Mouse (Mus musculus) cerebellum, adult 11-12 months (tissue): ENCODE measurements around the gene Ankrd44.

Source experiments
- DNase-seq: peaks from one replicate; pipeline ENCODE4 v3.0.0; 2022

Gene Ankrd44

GRCm38 (mm10) chr1:54842765-54843461 lies 83.3 kb downstream of the Ankrd44 start:
- no peak for DNase-seq

- no peak for DNase-seq
Measured at GRCm38 (mm10) chr1:54841788-54842187, 84.4 kb downstream of the Ankrd44 start.

DNA sequence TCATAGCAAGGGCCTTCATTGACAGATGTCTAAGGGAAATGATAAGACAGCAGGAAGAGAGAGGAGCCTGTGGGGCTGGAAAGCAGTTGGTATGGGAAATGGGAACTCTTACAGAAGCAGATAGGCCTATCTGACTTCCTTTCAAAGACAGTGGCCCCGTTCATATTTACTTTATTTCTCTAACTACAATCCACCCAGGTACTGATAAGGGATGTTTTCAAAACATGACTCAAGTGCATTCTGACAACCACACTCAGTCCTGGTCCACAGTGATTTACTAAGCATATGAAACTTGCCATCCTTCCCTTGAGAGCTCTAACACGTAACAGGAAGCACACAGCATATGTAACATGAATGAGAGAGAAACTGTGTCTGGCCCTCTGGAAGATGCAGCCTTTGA lies 86.1 kb downstream of the Ankrd44 start:
- DNase-seq, result no peak

DNA sequence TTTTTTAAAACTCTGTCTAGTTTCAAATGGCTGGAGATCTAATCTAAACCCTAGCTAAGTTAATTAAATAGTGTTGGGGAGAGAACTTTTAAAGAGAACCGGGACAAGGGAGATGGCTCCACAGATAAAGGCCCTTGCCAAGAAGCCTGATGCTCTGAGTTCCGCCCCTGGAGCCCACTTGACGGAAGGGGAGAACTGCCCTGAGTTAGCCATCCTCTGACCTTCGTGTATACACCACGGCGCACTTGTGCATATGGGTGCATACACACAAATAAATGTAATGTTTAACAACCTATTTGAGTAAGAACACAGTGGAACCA lies 87.7 kb downstream of the Ankrd44 start:
- no peak for DNase-seq

DNA sequence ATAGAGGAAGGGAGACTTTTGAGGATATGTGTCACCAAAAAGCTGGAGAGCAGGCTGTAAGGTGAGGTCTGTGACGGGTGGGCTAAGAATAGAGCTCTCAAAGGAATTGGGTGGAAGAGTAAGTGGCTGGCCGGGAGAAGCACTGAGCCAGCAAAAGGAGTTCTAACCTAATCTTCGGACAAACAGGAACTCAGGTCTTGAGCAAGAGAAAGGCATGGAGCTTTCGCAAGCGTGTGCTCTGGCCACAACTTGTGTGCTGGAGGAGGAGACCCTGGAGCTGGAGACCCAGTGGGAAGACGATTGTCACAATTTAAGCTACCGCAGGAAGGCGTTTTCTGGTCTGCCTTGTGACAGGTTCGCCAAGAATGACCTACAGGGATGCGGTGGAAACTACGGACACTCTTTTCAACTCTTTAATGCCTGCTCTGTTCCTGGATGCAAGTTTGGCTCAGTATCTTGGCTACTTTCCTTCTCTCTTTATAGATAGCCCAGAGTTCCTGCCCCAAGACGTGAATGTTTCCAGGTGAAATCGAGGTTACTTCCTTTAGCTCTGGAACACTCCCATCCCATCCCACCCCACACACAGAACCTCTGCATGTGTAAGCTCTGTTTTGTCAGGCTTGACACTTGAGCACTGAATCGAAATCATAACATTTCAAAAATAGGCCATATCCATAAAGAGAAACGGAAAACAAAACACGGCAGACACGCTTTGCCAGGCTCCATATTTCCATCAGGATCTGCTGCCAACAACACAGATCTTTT lies 88.3 kb downstream of the Ankrd44 start:
- no peak for DNase-seq

DNA sequence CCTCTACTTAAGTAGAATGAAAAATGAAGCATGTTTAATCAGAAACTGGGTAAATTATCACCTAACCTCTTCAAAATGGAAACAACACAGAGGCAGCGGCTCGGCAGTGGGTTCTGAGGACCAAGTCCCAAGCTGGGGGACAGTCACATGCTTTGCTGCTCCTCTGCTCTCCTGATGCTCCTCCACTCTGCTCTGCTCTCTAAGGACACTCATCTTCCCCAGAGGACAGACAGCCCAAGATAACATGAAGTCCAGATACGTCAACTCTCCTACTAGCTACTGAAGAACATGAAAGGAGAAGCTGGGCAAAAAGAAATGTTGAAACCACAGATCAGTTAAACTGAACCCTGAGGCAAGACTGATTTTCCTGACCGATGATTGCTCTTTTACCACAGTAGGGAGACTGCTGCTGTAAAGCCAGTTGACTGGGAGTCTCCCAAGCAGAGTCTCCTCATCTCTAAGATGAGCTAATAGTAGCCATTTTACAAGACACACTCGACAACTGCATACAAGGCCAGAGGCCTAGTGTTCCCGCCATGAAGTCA lies 90.5 kb downstream of the Ankrd44 start:
- no peak for DNase-seq

GRCm38 (mm10) chr1:54833221-54833620 lies 93.0 kb downstream of the Ankrd44 start:
- DNase-seq, result no peak

DNA sequence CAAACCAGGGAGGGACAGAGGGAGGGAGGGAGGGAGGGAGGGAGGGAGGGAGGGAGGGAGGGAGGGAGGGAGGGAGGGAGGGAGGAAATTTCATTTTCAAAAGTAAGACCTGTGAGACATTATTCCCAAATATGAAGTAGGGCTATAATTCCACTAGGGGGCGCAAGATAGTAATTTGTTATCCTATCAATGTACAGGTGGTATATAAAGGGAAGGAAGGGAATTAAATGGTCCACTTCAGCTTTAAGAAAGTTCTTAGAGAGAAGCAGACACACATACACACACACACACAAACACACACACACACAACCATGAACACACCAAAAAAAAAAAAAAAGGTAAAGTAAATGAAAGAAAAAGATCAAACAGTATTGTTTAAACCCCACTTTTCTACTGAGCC lies 93.4 kb downstream of the Ankrd44 start:
- no peak for DNase-seq

DNA sequence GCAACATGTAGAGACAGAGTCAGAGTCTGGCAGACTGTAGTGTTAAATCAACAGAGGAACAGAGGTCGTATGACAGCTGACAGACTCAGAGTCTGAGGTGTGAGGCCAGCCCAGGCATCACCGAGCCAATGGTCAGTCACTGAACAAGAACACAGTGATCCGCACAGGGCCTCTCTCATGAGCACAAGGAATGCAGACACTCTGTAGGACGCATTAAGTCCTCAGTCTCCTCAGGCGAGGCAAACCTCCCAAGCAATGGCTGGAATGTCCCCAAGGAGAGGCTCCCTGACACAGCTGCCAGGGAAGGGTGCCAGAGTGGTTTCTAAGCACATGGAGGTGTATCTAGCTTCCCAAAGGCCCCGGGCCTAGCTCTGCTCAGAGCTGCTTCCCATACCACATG lies 96.0 kb downstream of the Ankrd44 start:
- DNase-seq, result no peak

DNA sequence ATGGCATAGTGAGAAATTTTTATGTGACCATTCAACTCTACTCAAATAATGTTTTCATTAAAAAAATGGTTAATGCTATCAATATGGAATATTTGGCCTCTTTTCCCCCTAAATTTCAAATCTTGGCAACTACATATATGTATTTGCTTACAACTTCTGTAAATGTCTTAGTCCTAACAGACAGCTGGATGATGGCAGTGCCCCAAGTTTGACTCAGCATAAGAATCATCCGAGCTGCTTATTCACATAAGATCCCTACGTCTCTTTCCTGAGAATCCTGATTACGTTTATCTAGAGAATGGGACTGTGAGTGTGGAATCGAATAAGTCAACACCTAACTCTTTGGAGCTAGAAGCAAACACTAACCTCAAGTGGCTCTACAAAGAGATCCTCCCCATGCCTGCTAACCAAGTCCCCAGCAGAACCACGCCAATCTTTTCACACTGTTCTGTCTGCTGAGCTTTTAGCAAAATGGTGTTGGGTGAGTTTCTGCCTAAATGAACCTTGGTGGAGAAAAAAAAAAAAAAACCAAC lies 96.4 kb downstream of the Ankrd44 start:
- no peak for DNase-seq

- no peak for DNase-seq
Measured at GRCm38 (mm10) chr1:54827827-54828226, 98.4 kb downstream of the Ankrd44 start.

DNA sequence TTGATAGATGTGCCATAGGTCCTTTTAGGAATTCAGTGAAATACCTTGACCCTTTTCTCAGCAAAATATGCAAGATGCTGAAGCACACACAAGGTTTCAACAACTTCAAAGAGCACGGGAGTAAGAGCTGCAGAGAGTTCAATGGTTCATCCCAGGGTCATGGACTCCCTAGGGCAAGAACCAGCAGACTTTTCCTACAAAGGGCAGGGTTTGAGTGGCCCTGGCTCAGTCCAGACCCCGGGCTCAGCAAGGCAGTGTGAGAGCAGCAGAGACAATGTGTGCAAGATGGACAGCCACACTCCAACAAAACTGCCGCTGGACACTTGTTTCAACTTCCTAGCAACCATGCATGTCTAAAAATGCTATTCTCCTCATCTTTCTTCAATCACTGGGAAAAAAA lies 98.8 kb downstream of the Ankrd44 start:
- no peak for DNase-seq

DNA sequence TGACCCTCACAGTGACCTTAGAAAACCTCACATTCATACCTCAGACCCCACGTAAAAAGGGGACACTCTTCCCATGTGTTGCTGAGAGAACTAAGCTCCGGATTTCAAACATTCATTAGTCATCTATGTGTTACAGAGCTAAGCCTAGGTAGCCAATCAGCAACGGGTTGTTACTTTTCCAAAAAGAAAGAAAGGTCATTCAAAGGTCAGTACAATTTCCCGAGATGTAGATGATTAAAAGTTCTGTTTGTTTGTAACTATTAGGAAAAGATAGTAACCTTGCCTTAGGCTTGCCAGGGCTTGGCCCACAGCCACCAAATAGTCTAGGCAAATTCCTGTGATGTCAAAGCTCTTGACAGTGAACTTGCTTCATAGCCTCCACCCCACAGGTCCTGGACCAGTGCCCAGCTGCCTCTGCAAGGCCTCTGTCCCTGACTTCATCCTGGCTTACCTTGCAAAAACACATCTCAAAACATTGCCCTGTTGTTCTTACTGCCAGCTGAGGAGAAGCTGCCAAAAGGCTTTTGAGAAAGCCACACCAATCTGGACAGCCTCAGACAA lies 99.7 kb downstream of the Ankrd44 start:
- peak; percentile 9 for DNase-seq

GRCm38 (mm10) chr1:54825718-54826425 lies 100.3 kb downstream of the Ankrd44 start:
- DNase-seq, result no peak

DNA sequence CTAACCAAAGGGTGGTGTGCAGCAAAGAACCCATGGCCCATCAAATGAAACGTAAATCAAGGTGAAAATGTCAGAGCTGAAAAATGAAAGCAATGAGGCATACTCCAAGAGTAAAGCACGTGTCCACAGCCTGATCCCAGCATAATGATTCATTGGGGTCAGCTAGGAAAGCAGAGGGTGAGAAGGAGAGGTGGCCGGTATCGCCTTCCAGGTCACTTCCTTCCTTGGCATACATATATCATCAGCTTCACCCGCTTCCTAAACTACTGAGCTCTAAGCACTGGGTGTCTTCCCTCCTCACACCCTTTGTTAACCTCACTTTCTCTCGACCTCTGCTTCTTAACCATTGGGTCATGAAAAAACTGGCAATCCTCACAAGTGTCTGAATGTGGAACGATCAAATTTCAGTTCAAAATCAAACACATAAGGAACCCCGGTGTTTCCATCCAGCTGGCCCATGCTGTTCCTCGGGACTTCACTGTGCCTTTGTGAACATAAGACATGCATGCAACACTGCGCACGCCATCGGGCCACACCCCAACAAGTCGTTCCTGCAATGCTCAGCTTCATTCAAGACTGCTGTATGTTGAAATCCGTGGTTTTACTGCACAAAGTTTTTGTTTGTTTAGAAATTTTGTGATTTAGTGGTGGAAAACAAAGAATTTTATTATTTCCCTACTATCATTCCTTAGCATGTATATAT lies 101.9 kb downstream of the Ankrd44 start:
- no peak for DNase-seq

DNA sequence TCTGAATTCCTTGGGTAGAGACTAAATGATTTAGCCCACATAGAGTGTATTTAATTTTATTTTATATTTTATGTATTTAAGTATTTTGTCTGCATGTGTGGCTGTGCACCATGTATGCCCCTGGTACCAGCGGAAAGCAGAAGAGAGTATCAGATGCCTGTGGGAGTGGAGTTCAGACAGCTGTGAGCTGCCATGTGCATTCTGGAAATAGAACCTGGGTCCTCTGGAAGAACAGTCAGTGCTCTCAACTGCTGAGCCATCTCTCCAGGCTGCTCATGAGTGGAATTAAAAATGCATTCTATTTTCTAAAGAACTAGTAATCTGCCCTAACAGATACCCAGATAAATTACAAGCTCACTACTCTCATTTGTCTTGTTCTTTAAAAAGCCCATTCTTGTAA lies 104.4 kb downstream of the Ankrd44 start:
- DNase-seq, result no peak

DNA sequence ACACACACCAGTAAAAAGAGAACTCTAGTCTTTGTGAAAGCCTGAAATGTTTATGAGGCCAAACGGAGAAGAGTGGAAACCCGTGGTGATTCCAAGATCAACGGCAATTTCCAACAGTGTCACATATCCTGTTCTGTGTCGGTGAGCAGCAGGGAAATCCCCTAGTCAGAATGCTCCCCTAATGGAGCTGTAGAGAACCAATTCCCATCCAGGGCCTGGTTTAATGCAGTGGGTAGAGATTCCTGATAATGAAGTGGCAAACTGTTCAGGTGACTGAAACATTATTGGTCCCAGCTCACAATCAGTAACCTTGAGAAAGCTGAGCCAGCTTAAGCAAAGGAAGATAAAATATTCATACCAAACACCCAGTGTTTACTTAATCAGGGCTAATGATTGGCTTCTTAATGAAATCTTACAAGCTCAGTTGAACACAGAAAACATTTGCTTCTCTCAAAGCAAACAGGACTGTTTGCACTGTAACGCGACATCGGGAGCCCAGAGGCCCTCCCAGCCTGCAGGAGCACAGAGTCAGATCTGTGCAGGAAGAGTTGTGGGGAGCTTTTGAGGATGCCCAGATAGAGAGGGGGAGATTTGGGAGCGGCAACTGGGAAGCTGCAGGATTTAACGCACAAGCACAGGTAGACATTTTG lies 110.9 kb downstream of the Ankrd44 start:
- DNase-seq, result no peak

GRCm38 (mm10) chr1:54809811-54810549 lies 116.2 kb downstream of the Ankrd44 start:
- DNase-seq, result no peak

- no peak for DNase-seq
Measured at GRCm38 (mm10) chr1:54809098-54809490, 117.1 kb downstream of the Ankrd44 start.

- DNase-seq, result no peak
Measured at GRCm38 (mm10) chr1:54808401-54809097, 117.6 kb downstream of the Ankrd44 start.

DNA sequence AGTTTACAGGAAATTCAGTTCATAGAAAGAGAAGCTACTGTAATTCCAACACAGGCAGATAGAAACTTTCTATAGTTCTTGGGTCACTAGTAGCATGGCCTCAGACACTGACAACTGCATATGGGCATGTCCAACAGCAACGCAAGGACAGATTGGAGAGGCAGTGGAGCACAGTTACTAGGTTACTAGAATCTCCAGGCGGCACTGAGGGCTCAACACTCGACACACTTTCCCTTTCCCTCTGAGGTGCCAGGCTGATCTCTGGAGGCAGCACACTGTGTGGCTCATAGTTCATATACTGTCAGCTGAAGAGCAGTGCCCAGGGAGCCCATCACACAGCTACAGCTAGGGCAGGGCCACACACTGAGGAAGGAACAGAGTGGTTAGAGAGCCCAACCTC lies 118.4 kb downstream of the Ankrd44 start:
- no peak for DNase-seq
